Mouse (Mus musculus): Measurements from ENCODE around the gene Higd1c. TPM values are rescaled to one million over a fixed set of nuclear protein-coding genes. Genes with fewer than 3 reads are reported as not detected.
A peak's percentile ranks its signal among the peaks of the same experiment; 100 is the strongest.

Higd1c gene
- polyA plus RNA-seq, 1 experiment, result not detected

GRCm38 (mm10) chr15:100410918-100411672 lies 46.8 kb downstream of the Higd1c start:
- DNase-seq, result no peak
- no peaks in the 10 kb centered on the region for H3K27me3 ChIP-seq (ENCODE audit: control insufficient read depth, insufficient read depth, low read length)
- no peak overlapping the region for H3K4me3 ChIP-seq (replicated peaks; ENCODE audit: insufficient read depth, low read depth, low read length)
- H3K4me1 ChIP-seq (ENCODE audit: control insufficient read depth, insufficient read depth, low read length), result peaks cover 8% of the 10 kb centered on the region
- WGBS, result 72% methylated on average over 14 of the region's 14 CpGs
- TF ChIP-seq POLR2A (IDR thresholded peaks at IDR 0.05; ENCODE audit: borderline replicate concordance, insufficient read depth, low read length), result no peak
- no peak for TF ChIP-seq CTCF (IDR thresholded peaks at IDR 0.05; ENCODE audit: borderline replicate concordance, insufficient read depth, low read depth, low read length)
- H3K27ac ChIP-seq (ENCODE audit: insufficient read depth, low read length), result no peak overlapping the region

- Histone ChIP-seq H3K27ac (ENCODE audit: insufficient read depth, low read length) (no peak overlapping the region), H3K4me3 (replicated peaks; ENCODE audit: insufficient read depth, low read depth, low read length) (no peak overlapping the region), H3K4me1 (ENCODE audit: control insufficient read depth, insufficient read depth, low read length) (peaks cover 8% of the 10 kb centered on the region), H3K27me3 (ENCODE audit: control insufficient read depth, insufficient read depth, low read length) (no peaks in the 10 kb centered on the region)
- DNase-seq, result no peak
- TF ChIP-seq CTCF (IDR thresholded peaks at IDR 0.05; ENCODE audit: borderline replicate concordance, insufficient read depth, low read depth, low read length), result no peak
- no peak for TF ChIP-seq POLR2A (IDR thresholded peaks at IDR 0.05; ENCODE audit: borderline replicate concordance, insufficient read depth, low read length)
- 84% methylated on average over 5 of the region's 5 CpGs for WGBS
Measured at GRCm38 (mm10) chr15:100411731-100412130, 47.4 kb downstream of the Higd1c start.

GRCm38 (mm10) chr15:100413306-100413705 lies 49.0 kb downstream of the Higd1c start:
- H3K27ac ChIP-seq (ENCODE audit: insufficient read depth, low read length), result no peak overlapping the region
- no peak overlapping the region for H3K4me3 ChIP-seq (replicated peaks; ENCODE audit: insufficient read depth, low read depth, low read length)
- no peaks in the 10 kb centered on the region for H3K27me3 ChIP-seq (ENCODE audit: control insufficient read depth, insufficient read depth, low read length)
- peaks cover 10% of the 10 kb centered on the region for H3K4me1 ChIP-seq (ENCODE audit: control insufficient read depth, insufficient read depth, low read length)
- WGBS, result 71% methylated on average over 4 of the region's 5 CpGs
- DNase-seq, result no peak
- TF ChIP-seq CTCF (IDR thresholded peaks at IDR 0.05; ENCODE audit: borderline replicate concordance, insufficient read depth, low read depth, low read length) (no peak), POLR2A (IDR thresholded peaks at IDR 0.05; ENCODE audit: borderline replicate concordance, insufficient read depth, low read length) (no peak)

GRCm38 (mm10) chr15:100414011-100414410 lies 49.7 kb downstream of the Higd1c start:
- Histone ChIP-seq H3K27me3 (ENCODE audit: control insufficient read depth, insufficient read depth, low read length) (no peaks in the 10 kb centered on the region), H3K4me3 (replicated peaks; ENCODE audit: insufficient read depth, low read depth, low read length) (no peak overlapping the region), H3K4me1 (ENCODE audit: control insufficient read depth, insufficient read depth, low read length) (peaks cover 10% of the 10 kb centered on the region), H3K27ac (ENCODE audit: insufficient read depth, low read length) (no peak overlapping the region)
- DNase-seq, result no peak
- WGBS, result 66% methylated on average over 4 of the region's 4 CpGs
- TF ChIP-seq POLR2A (IDR thresholded peaks at IDR 0.05; ENCODE audit: borderline replicate concordance, insufficient read depth, low read length) (no peak), CTCF (IDR thresholded peaks at IDR 0.05; ENCODE audit: borderline replicate concordance, insufficient read depth, low read depth, low read length) (no peak)

- TF ChIP-seq CTCF (IDR thresholded peaks at IDR 0.05; ENCODE audit: borderline replicate concordance, insufficient read depth, low read depth, low read length) (no peak), POLR2A (IDR thresholded peaks at IDR 0.05; ENCODE audit: borderline replicate concordance, insufficient read depth, low read length) (no peak)
- no peaks in the 10 kb centered on the region for H3K27me3 ChIP-seq (ENCODE audit: control insufficient read depth, insufficient read depth, low read length)
- H3K4me1 ChIP-seq (ENCODE audit: control insufficient read depth, insufficient read depth, low read length), result peaks cover 15% of the 10 kb centered on the region
- no peak overlapping the region for H3K4me3 ChIP-seq (replicated peaks; ENCODE audit: insufficient read depth, low read depth, low read length)
- H3K27ac ChIP-seq (ENCODE audit: insufficient read depth, low read length), result no peak overlapping the region
- 81% methylated on average over 13 of the region's 13 CpGs for WGBS
- DNase-seq, result no peak
Measured at GRCm38 (mm10) chr15:100414942-100415341, 50.6 kb downstream of the Higd1c start.

GRCm38 (mm10) chr15:100415684-100416083 lies 51.3 kb downstream of the Higd1c start:
- H3K27ac ChIP-seq (ENCODE audit: insufficient read depth, low read length), result no peak overlapping the region
- no peaks in the 10 kb centered on the region for H3K27me3 ChIP-seq (ENCODE audit: control insufficient read depth, insufficient read depth, low read length)
- TF ChIP-seq POLR2A (IDR thresholded peaks at IDR 0.05; ENCODE audit: borderline replicate concordance, insufficient read depth, low read length), result no peak
- no peak for TF ChIP-seq CTCF (IDR thresholded peaks at IDR 0.05; ENCODE audit: borderline replicate concordance, insufficient read depth, low read depth, low read length)
- DNase-seq, result peak in 1 of 2 experiments; percentile 24
- H3K4me3 ChIP-seq (replicated peaks; ENCODE audit: insufficient read depth, low read depth, low read length), result no peak overlapping the region
- WGBS, result 75% methylated on average over 8 of the region's 8 CpGs
- peaks cover 15% of the 10 kb centered on the region for H3K4me1 ChIP-seq (ENCODE audit: control insufficient read depth, insufficient read depth, low read length)

- Histone ChIP-seq H3K27ac (ENCODE audit: insufficient read depth, low read length) (no peak overlapping the region), H3K4me1 (ENCODE audit: control insufficient read depth, insufficient read depth, low read length) (peaks cover 20% of the 10 kb centered on the region), H3K27me3 (ENCODE audit: control insufficient read depth, insufficient read depth, low read length) (no peaks in the 10 kb centered on the region), H3K4me3 (replicated peaks; ENCODE audit: insufficient read depth, low read depth, low read length) (no peak overlapping the region)
- WGBS, result 61% methylated on average over 9 of the region's 9 CpGs
- DNase-seq, result no peak
- TF ChIP-seq POLR2A (IDR thresholded peaks at IDR 0.05; ENCODE audit: borderline replicate concordance, insufficient read depth, low read length) (no peak), CTCF (IDR thresholded peaks at IDR 0.05; ENCODE audit: borderline replicate concordance, insufficient read depth, low read depth, low read length) (no peak)
Measured at GRCm38 (mm10) chr15:100417854-100418450, 53.6 kb downstream of the Higd1c start.

GRCm38 (mm10) chr15:100419311-100419710 lies 55.0 kb downstream of the Higd1c start:
- TF ChIP-seq POLR2A (IDR thresholded peaks at IDR 0.05; ENCODE audit: borderline replicate concordance, insufficient read depth, low read length) (no peak), CTCF (IDR thresholded peaks at IDR 0.05; ENCODE audit: borderline replicate concordance, insufficient read depth, low read depth, low read length) (no peak)
- no peak overlapping the region for H3K4me3 ChIP-seq (replicated peaks; ENCODE audit: insufficient read depth, low read depth, low read length)
- 47% methylated on average over 8 of the region's 8 CpGs for WGBS
- H3K27ac ChIP-seq (ENCODE audit: insufficient read depth, low read length), result 0 out of 2 replicates have a peak overlapping the region, but pooled peaks have one; percentile 17
- H3K27me3 ChIP-seq (ENCODE audit: control insufficient read depth, insufficient read depth, low read length), result no peaks in the 10 kb centered on the region
- peaks cover 20% of the 10 kb centered on the region for H3K4me1 ChIP-seq (ENCODE audit: control insufficient read depth, insufficient read depth, low read length)
- DNase-seq, result no peak

Data from cerebellum, adult 2 months (tissue).